Mouse (Mus musculus) inflammation-experienced regulatory T-cells (primary cell): Measurements from ENCODE around the gene Cfap61. TPM values are rescaled to one million over a fixed set of nuclear protein-coding genes. Genes with fewer than 3 reads are reported as not detected.

Experiments
- polyA plus RNA-seq, 2 experiments: library from polyadenylated mRNA; unstranded; fragments of 100-300 nt; shearing (Covaris generic); gene quantifications; one replicate each; pipeline ENCODE4 v1.2.1; 2017

Gene Cfap61
- 1 to 10 TPM in 1 of 2 experiments, under 1 TPM in 1; 0.11 to 7.9 TPM for polyA plus RNA-seq

DNA sequence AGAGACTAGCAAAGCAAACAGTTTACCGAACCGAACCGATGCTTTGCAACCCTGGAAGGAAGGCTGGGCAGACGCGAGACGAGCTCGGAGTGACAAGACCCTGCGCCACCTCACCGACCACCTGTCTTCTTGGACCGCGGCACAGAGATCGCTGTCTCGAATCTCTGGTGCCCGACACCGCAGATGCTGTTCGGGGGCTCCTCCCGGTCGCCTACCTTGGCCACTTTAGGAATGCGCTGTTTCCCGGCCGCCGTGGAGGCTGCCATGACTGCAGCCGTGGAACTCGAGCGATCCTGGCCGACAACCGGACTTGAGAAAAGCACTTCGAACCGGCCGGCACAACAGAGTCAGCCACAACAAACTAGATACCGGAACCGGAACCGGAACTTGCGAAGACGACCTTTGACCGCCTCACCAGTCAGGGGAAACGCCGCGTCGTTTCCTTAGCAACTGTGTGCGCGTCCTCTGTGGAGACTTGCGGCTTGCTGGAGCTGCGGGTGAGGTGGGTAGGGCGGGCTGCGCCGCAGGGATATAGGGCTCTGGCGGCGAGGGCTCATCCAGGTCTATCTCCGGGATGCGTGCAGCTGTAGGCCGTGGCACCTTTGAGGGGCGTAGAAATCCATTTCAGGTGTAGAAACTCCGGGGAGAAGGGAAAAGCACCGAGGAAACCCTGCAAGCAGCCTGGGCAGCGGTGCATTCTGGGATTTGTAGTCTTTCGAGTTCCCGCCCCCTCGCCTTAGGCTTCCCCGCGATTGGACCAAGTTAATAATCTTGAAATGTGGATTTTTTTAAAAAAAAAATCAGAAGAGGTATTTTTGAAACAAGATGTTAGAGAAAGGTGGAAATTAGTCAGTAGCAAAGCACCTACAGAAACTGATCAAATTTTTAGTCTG, at the start of gene Cfap61, which contains the start of gene Crnkl1:
Gene Cfap61, plus strand, starts transcription at position 446 of the 893 bp plus-strand sequence.
Gene Crnkl1, minus strand, starts transcription at position 676 of the 893 bp plus-strand sequence.

GRCm38 (mm10) chr2:145901861-145902260, 32.7 kb upstream of the Cfap61 start, which contains the start of gene Naa20:
Gene Naa20 (plus strand): TSS chr2:145902099.

GRCm38 (mm10) chr2:146221076-146221928, 286.7 kb downstream of the Cfap61 start, which contains the start of gene Insm1:
Gene Insm1 (plus strand): TSS chr2:146221921.

Other genes starting within 250 kb of the Cfap61 start
- gene Naa20, start 32.7 kb upstream of the Cfap61 start, polyA plus RNA-seq = 100 to 1,000 TPM; 105 to 112 TPM
- 10 to 100 TPM; 52.7 to 53.1 TPM for gene Crnkl1, start 230 bp downstream of the Cfap61 start, polyA plus RNA-seq